Mouse (Mus musculus): ENCODE data around the gene Gse1. TPM values are rescaled to one million over a fixed set of nuclear protein-coding genes. Genes with fewer than 3 reads are reported as not detected.

Gene Gse1
- polyA plus RNA-seq (2014; fragmentation: Nextera tagmentation; extraction: Ambion mirVana) = 23.1 and 25.3 TPM in 2 replicates

DNA sequence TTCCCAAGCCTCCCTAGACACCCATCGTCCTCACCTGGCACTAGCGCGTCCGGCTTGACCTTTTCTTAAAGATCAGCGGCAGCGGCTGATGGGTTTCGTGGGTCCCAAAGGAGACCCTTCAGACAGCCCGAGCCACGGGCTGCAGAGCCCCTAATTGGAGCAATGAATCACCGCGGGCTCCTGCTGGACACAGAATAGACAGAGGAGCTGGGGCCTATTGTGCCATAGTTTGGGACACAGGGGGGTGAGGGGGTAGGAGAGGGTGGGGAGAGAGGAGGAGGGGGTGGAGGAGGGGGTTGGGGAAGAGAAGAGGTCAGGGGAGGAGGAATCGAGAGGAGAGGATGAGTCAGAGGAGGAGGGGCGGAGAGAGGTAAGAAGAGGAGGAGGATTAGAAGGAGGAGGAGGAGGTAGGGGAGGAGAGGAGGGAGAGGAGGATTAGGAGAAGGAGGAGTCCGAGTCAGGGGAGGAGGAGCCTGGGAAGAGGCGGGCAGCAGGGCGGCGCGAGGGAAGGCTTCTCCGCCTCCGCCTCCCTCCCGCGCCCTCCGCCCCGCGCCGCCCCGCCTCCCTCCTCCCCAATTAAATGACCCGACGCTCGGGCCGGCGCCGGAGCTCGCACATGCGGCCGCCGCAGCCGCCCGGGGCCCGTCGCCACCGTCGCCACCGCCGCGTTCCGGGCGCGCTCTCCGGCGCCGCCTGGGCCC lies at the start of gene Gse1:
Gene Gse1 (plus strand): TSS at position 566 of the 701 bp plus-strand sequence.
- DNase-seq (ENCODE audit: low spot score) = peak; percentile 73
- Histone ChIP-seq H3K4me3 (ENCODE audit: low read depth, low read length) (peak within 1 kb of the TSS; percentile 58), H3K36me3 (ENCODE audit: control insufficient read depth, insufficient read depth, low read length) (no peaks in the 10 kb centered on the region), H3K27ac (ENCODE audit: low read depth, low read length) (peak within 1 kb of the TSS; percentile 5; the same call in 1 of the 2 replicates), H3K4me2 (peak within 1 kb of the TSS; percentile 81), H3K9me3 (ENCODE audit: control insufficient read depth, low read length) (no peaks in the 10 kb centered on the region), H3K27me3 (replicated peaks; ENCODE audit: control insufficient read depth, insufficient read depth, low read length) (peaks cover 65% of the 10 kb centered on the region), H3K4me1 (replicated peaks; ENCODE audit: control insufficient read depth, insufficient read depth, low read length) (peaks cover 37% of the 10 kb centered on the region), H3K9ac (ENCODE audit: low read depth, low read length) (peak within 1 kb of the TSS; percentile 53)
- ATAC-seq (replicated peaks; ENCODE audit: low FRiP score) = peak; percentile 77
- WGBS = 6% methylated on average over 43 of the region's 52 CpGs

DNA sequence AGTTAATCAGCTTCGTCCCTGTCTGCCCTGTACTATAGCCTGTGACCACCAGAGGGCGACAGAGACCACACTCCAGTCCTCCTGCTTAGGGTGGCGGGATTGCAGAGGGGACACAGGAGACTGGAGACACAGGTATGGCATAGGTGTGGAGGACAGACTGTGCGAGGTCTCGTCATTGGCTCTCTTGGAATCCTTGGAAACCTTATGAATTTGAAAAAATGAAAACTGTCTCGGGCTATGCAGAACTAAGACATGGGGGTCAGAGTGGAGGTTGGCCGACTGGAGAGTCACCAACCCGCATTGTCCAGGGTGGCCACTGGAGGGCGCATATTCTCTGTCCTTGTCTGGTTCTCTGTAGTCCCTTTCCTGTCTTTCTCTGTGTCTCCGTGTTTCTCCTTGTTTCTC lies 49.2 kb upstream of the Gse1 start:
- 0% methylated on average over 10 of the region's 10 CpGs for WGBS
- DNase-seq (ENCODE audit: low spot score) (peak; percentile 92), ATAC-seq (replicated peaks; ENCODE audit: low FRiP score) (peak; percentile 62)
- Histone ChIP-seq H3K4me1 (replicated peaks; ENCODE audit: control insufficient read depth, insufficient read depth, low read length) (peaks cover 16% of the 10 kb centered on the region), H3K4me2 (peak overlapping the region; percentile 46), H3K27me3 (replicated peaks; ENCODE audit: control insufficient read depth, insufficient read depth, low read length) (peaks cover 37% of the 10 kb centered on the region), H3K4me3 (ENCODE audit: low read depth, low read length) (no peak overlapping the region), H3K27ac (ENCODE audit: low read depth, low read length) (no peak overlapping the region), H3K9me3 (ENCODE audit: control insufficient read depth, low read length) (no peaks in the 10 kb centered on the region), H3K36me3 (ENCODE audit: control insufficient read depth, insufficient read depth, low read length) (no peaks in the 10 kb centered on the region), H3K9ac (ENCODE audit: low read depth, low read length) (no peak overlapping the region)

DNA sequence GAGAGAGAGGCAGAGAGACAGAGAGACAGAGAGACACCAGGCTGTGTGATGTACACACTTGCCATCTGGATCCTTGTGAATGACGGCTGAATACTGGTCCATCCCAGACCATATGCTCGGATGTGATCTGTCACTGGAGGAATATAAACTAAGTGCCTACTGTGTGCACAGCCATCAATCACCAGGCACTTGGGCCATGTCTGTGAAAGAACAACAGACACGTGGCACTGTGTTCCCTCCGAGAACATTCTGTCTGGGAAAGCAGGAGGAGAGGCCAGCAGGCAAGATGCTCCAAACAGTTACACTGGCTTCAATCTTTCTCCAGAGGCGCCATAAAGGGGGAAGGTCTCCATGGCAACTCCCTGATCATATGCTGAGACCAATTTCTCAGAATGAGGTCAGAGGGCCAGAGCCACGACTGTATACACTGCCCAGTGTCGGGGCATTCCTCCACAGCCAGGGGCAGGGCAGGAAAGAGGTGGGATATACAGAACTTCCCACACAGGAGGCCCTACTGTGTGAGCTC lies 47.7 kb upstream of the Gse1 start:
- H3K36me3 ChIP-seq (ENCODE audit: control insufficient read depth, insufficient read depth, low read length) = no peaks in the 10 kb centered on the region
- no peak overlapping the region for H3K27ac ChIP-seq (ENCODE audit: low read depth, low read length)
- H3K4me3 ChIP-seq (ENCODE audit: low read depth, low read length) = no peak overlapping the region
- peaks cover 27% of the 10 kb centered on the region for H3K27me3 ChIP-seq (replicated peaks; ENCODE audit: control insufficient read depth, insufficient read depth, low read length)
- H3K9ac ChIP-seq (ENCODE audit: low read depth, low read length) = no peak overlapping the region
- no peak overlapping the region for H3K4me2 ChIP-seq
- no peak for ATAC-seq (replicated peaks; ENCODE audit: low FRiP score)
- no peak for DNase-seq (ENCODE audit: low spot score)
- H3K9me3 ChIP-seq (ENCODE audit: control insufficient read depth, low read length) = no peaks in the 10 kb centered on the region
- WGBS = 50% methylated on average over 7 of the region's 7 CpGs
- peaks cover 19% of the 10 kb centered on the region for H3K4me1 ChIP-seq (replicated peaks; ENCODE audit: control insufficient read depth, insufficient read depth, low read length)

DNA sequence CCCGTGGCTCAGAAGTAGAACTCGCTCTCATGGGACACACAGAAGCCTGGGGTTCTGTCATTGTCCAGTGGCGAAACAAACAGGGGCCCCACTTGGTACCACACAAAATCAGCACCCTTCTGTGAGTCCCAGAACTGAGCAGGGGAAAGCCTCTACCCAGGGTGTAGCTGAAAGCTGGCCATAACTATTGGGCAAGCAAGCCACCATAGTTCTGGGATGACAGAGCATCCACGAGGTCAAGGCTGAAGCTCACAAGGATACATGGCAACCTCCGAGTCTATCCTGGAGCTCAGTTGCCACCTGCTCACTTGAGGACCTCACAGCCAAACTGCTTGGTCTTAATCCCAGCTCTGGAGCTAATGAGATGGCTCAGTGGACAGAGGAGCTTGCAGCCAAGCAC lies 47.0 kb upstream of the Gse1 start:
- H3K9ac ChIP-seq (ENCODE audit: low read depth, low read length) = no peak overlapping the region
- ATAC-seq (replicated peaks; ENCODE audit: low FRiP score) (no peak), DNase-seq (ENCODE audit: low spot score) (no peak)
- H3K9me3 ChIP-seq (ENCODE audit: control insufficient read depth, low read length) = no peaks in the 10 kb centered on the region
- H3K4me2 ChIP-seq = no peak overlapping the region
- no peaks in the 10 kb centered on the region for H3K36me3 ChIP-seq (ENCODE audit: control insufficient read depth, insufficient read depth, low read length)
- H3K27me3 ChIP-seq (replicated peaks; ENCODE audit: control insufficient read depth, insufficient read depth, low read length) = peaks cover 23% of the 10 kb centered on the region
- peaks cover 19% of the 10 kb centered on the region for H3K4me1 ChIP-seq (replicated peaks; ENCODE audit: control insufficient read depth, insufficient read depth, low read length)
- WGBS = 72% methylated on average over 5 of the region's 5 CpGs
- no peak overlapping the region for H3K4me3 ChIP-seq (ENCODE audit: low read depth, low read length)
- H3K27ac ChIP-seq (ENCODE audit: low read depth, low read length) = no peak overlapping the region

DNA sequence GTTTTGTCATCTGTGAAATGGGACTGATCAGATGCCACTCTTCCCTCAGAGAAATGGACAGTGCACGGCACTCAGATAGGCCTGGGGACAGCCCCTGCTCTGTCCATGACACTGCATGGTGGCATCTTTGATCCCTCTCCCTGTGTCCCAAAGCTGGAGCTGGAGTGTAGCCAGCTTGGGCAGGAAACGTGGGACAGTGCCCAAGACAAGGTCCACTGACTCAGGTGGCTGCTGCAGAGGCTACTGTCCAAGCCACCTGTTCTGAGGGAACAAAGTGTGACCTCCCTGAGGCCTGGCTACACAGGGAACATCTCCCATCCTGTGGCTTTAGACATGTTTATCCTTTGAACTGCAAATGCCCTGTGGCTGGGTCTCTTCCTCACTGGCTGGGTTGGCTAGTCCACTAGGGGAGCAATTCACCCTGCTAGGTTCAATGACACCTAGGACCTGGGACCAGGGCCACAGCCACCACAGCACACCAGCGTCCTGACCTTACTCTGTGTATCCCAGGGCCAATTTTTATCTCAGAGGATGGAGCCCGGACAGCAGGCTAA lies 46.3 kb upstream of the Gse1 start:
- Histone ChIP-seq H3K9me3 (ENCODE audit: control insufficient read depth, low read length) (no peaks in the 10 kb centered on the region), H3K4me1 (replicated peaks; ENCODE audit: control insufficient read depth, insufficient read depth, low read length) (peaks cover 16% of the 10 kb centered on the region), H3K4me3 (ENCODE audit: low read depth, low read length) (no peak overlapping the region), H3K9ac (ENCODE audit: low read depth, low read length) (no peak overlapping the region), H3K4me2 (no peak overlapping the region), H3K27ac (ENCODE audit: low read depth, low read length) (no peak overlapping the region), H3K36me3 (ENCODE audit: control insufficient read depth, insufficient read depth, low read length) (no peaks in the 10 kb centered on the region), H3K27me3 (replicated peaks; ENCODE audit: control insufficient read depth, insufficient read depth, low read length) (peaks cover 16% of the 10 kb centered on the region)
- DNase-seq (ENCODE audit: low spot score) (no peak), ATAC-seq (replicated peaks; ENCODE audit: low FRiP score) (no peak)
- WGBS = 64% methylated on average over 4 of the region's 4 CpGs

DNA sequence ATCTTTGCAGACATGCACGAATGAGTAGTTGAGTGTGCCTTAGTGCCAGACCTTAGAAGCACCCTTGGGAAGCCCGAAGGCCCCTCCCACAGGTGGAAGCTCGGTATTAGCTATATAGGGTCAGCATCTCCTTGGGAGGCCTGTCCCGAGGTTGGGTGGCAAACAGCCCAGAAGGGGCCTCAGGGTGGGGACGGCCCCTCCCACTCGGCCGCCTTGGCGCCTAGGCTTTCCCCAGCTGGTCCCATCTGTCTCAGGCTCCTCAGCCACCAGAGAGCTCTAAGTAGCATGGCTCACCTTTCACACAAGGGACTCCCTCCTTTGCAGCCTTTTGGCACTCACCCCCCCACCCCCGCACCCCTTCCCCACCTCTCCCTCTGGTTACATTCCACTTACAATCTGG lies 43.9 kb upstream of the Gse1 start:
- H3K4me1 ChIP-seq (replicated peaks; ENCODE audit: control insufficient read depth, insufficient read depth, low read length) = peaks cover 3% of the 10 kb centered on the region
- no peak overlapping the region for H3K9ac ChIP-seq (ENCODE audit: low read depth, low read length)
- H3K4me3 ChIP-seq (ENCODE audit: low read depth, low read length) = no peak overlapping the region
- no peaks in the 10 kb centered on the region for H3K36me3 ChIP-seq (ENCODE audit: control insufficient read depth, insufficient read depth, low read length)
- 36% methylated on average over 9 of the region's 9 CpGs for WGBS
- no peak overlapping the region for H3K4me2 ChIP-seq
- H3K27ac ChIP-seq (ENCODE audit: low read depth, low read length) = no peak overlapping the region
- DNase-seq (ENCODE audit: low spot score) (no peak), ATAC-seq (replicated peaks; ENCODE audit: low FRiP score) (no peak)
- no peaks in the 10 kb centered on the region for H3K27me3 ChIP-seq (replicated peaks; ENCODE audit: control insufficient read depth, insufficient read depth, low read length)
- no peaks in the 10 kb centered on the region for H3K9me3 ChIP-seq (ENCODE audit: control insufficient read depth, low read length)

DNA sequence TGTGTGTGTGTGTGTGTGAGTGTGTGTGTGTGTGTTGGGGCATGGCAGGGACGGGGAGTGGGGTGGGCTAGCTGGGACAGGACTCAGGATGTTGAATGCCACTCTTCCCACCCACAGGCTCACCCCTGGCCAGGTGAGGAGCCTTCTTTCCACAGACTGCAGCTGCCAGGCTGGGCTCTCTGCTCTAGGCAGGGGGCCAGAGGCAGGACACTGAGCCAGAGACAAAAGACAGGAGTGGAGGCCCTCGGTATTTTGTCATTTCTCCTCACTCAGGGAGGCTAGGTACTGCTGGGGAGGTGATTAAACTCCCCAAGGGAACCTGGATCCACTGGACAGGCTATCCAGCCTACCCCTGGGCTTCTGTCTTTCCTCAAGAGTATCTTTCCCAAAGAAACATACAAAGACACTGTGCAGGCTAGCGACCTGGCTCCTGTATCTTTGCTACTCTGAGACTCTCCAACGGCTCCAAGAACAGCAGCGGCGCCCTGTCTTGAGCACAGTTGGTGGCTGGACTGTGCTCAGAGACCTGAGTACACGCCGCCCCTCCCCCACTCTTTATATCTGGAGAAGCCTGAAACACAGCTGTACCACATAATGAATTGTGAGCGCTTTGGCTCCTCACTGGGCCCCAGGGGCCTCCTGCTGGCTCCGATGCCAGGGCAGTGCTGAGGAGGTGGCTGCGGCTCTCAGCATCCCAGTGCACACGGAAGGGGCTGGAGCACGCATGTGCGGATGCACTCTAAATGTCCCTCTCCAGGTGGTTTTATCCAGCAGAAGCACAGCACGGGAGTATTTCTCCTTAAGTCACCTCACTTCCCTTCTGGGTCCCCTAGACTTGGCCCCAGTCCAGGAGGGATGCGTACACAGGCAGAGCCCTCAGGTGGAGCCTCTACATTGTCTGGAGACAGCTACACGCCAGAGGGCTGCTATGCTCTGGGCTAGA lies 43.1 kb upstream of the Gse1 start:
- H3K27me3 ChIP-seq (replicated peaks; ENCODE audit: control insufficient read depth, insufficient read depth, low read length) = no peaks in the 10 kb centered on the region
- H3K4me3 ChIP-seq (ENCODE audit: low read depth, low read length) = no peak overlapping the region
- peak overlapping the region; percentile 1; the same call in 1 of the 2 replicates for H3K4me2 ChIP-seq
- no peaks in the 10 kb centered on the region for H3K9me3 ChIP-seq (ENCODE audit: control insufficient read depth, low read length)
- peaks cover 3% of the 10 kb centered on the region for H3K4me1 ChIP-seq (replicated peaks; ENCODE audit: control insufficient read depth, insufficient read depth, low read length)
- no peak for DNase-seq (ENCODE audit: low spot score)
- 46% methylated on average over 17 of the region's 17 CpGs for WGBS
- H3K36me3 ChIP-seq (ENCODE audit: control insufficient read depth, insufficient read depth, low read length) = no peaks in the 10 kb centered on the region
- H3K9ac ChIP-seq (ENCODE audit: low read depth, low read length) = no peak overlapping the region
- ATAC-seq (replicated peaks; ENCODE audit: low FRiP score) = no peak
- no peak overlapping the region for H3K27ac ChIP-seq (ENCODE audit: low read depth, low read length)

DNA sequence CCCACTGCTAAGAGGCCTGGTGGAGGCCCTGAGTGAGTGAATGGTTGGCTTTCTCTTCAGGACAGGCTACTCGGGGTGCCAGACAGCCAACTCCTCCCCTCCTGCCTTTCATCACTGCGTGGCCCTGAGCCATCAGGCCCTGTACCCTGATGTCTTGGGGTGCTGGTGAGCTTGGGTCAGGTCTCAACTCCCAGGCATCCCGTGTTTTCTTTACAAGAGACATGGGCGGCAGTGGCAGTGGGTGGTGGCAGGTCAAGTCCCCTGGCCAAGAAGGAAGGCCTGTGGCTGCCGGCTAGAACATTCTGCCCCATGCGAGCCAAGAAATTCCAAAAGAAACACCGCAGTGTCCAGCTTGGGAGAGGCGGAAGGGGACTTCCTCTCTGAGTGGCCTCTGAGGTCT lies 41.8 kb upstream of the Gse1 start:
- Histone ChIP-seq H3K4me3 (ENCODE audit: low read depth, low read length) (no peak overlapping the region), H3K27me3 (replicated peaks; ENCODE audit: control insufficient read depth, insufficient read depth, low read length) (no peaks in the 10 kb centered on the region), H3K9me3 (ENCODE audit: control insufficient read depth, low read length) (no peaks in the 10 kb centered on the region), H3K4me1 (replicated peaks; ENCODE audit: control insufficient read depth, insufficient read depth, low read length) (peaks cover 3% of the 10 kb centered on the region), H3K27ac (ENCODE audit: low read depth, low read length) (no peak overlapping the region), H3K4me2 (no peak overlapping the region), H3K36me3 (ENCODE audit: control insufficient read depth, insufficient read depth, low read length) (no peaks in the 10 kb centered on the region), H3K9ac (ENCODE audit: low read depth, low read length) (no peak overlapping the region)
- DNase-seq (ENCODE audit: low spot score) (no peak), ATAC-seq (replicated peaks; ENCODE audit: low FRiP score) (no peak)
- WGBS = 56% methylated on average over 8 of the region's 8 CpGs

All from liver, embryonic 11.5 days (tissue).